Mouse (Mus musculus) granulocyte monocyte progenitor cell, adult 5-6 weeks (primary cell): ENCODE data around the gene Tspan18. TPM values are rescaled to one million over a fixed set of nuclear protein-coding genes. Genes with fewer than 3 reads are reported as not detected.
A peak's percentile ranks its signal among the peaks of the same experiment; 100 is the strongest.

Experiments
- ATAC-seq: replicated peaks from 2 replicates; pipeline ENCODE4 v1.8.0; 2016; ENCODE audit warnings: mild to moderate bottlenecking, moderate TSS enrichment, inconsistent platforms; ENCODE audit not compliant: poor library complexity, severe bottlenecking
- total RNA-seq, 2 experiments: library from RNA; stranded (forward) in 1 of 2; stranded (reverse) in 1 of 2; fragments of 200-712, 200-1000 nt in 1 of 2; fragments of >200 nt in 1 of 2; fragmentation: Nextera tagmentation in 1 of 2; gene quantifications; 2 replicates each; pipeline ENCODE4 v1.2.3; 2014 to 2017

Tspan18 gene
- 0.26 TPM in 1 of 2 replicates, not detected in the other for total RNA-seq (2014; fragmentation: Nextera tagmentation)
- total RNA-seq (2017), result not detected in 2 replicates

GRCm38 (mm10) chr2:93333817-93334731 lies at the start of gene Tspan18:
Tspan18 (minus strand) TSS chr2:93334505.
- ATAC-seq, result peak; percentile 76

GRCm38 (mm10) chr2:93383831-93384230 lies 49.5 kb upstream of the Tspan18 start:
- ATAC-seq, result no peak

GRCm38 (mm10) chr2:93380680-93381089 lies 46.4 kb upstream of the Tspan18 start:
- ATAC-seq, result no peak

GRCm38 (mm10) chr2:93377797-93378196 lies 43.5 kb upstream of the Tspan18 start:
- ATAC-seq, result no peak

GRCm38 (mm10) chr2:93377157-93377556 lies 42.9 kb upstream of the Tspan18 start:
- ATAC-seq, result no peak

GRCm38 (mm10) chr2:93372872-93373271 lies 38.6 kb upstream of the Tspan18 start:
- no peak for ATAC-seq

GRCm38 (mm10) chr2:93372097-93372571 lies 37.8 kb upstream of the Tspan18 start:
- no peak for ATAC-seq

- ATAC-seq, result peak; percentile 79
Measured at GRCm38 (mm10) chr2:93368954-93369353, 34.6 kb upstream of the Tspan18 start.

GRCm38 (mm10) chr2:93367962-93368361 lies 33.7 kb upstream of the Tspan18 start:
- no peak for ATAC-seq

GRCm38 (mm10) chr2:93365411-93365810 lies 31.1 kb upstream of the Tspan18 start:
- ATAC-seq, result no peak

- ATAC-seq, result no peak
Measured at GRCm38 (mm10) chr2:93364951-93365350, 30.6 kb upstream of the Tspan18 start.

- no peak for ATAC-seq
Measured at GRCm38 (mm10) chr2:93361454-93361853, 27.1 kb upstream of the Tspan18 start.

GRCm38 (mm10) chr2:93360310-93360709 lies 26.0 kb upstream of the Tspan18 start:
- no peak for ATAC-seq

GRCm38 (mm10) chr2:93357391-93357790 lies 23.1 kb upstream of the Tspan18 start:
- no peak for ATAC-seq

- ATAC-seq, result no peak
Measured at GRCm38 (mm10) chr2:93355845-93356244, 21.5 kb upstream of the Tspan18 start.

GRCm38 (mm10) chr2:93354621-93355020 lies 20.3 kb upstream of the Tspan18 start:
- no peak for ATAC-seq

- ATAC-seq, result no peak
Measured at GRCm38 (mm10) chr2:93353725-93354124, 19.4 kb upstream of the Tspan18 start.

- ATAC-seq, result no peak
Measured at GRCm38 (mm10) chr2:93352915-93353685, 18.8 kb upstream of the Tspan18 start.

GRCm38 (mm10) chr2:93351352-93351751 lies 17.0 kb upstream of the Tspan18 start:
- ATAC-seq, result no peak

GRCm38 (mm10) chr2:93347018-93347417 lies 12.7 kb upstream of the Tspan18 start:
- ATAC-seq, result no peak

- no peak for ATAC-seq
Measured at GRCm38 (mm10) chr2:93346609-93347008, 12.3 kb upstream of the Tspan18 start.
